Mouse (Mus musculus): ENCODE results near the gene Rbm44. TPM values are rescaled to one million over a fixed set of nuclear protein-coding genes. Genes with fewer than 3 reads are reported as not detected.

The Rbm44 gene
- total RNA-seq (2023): 1 to 10 TPM in 1 of 2 experiments, under 1 TPM in 1; 0.94 to 2.8 TPM

DNA sequence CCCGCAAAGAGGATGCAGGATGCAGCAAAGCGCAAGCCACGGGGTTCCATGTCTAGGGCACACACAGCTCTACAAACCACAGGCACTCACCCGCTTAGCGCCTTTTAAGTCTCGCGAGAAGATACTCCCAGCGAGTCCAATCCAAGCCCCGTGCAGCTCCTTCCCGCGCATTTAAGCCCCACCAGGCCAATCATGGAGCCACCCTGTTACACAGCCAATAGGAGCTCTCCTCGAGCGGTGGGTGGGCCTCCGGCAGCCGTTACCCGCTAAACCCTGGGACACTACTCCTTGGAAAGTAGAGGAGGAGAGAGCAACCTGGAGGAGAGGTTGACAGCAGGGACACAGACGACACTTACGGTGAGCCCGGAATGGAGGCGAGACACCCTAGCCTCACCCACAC lies at the start of gene Rbm44:
TSS of gene Rbm44 (plus strand) at position 277 of the 400 bp plus-strand sequence.

GRCm38 (mm10) chr1:91179533-91180173 lies 34.8 kb downstream of the Rbm44 start, which contains the start of gene Ramp1:
Gene Ramp1, plus strand, starts transcription at chr1:91179822.

Other genes starting within 250 kb of the Rbm44 start
- under 1 TPM in 1 of 2 experiments, not detected in 1; 0.07 TPM for gene Mlph, start 230.0 kb upstream of the Rbm44 start, total RNA-seq (2023)
- not detected for gene Prlh, start 192.0 kb upstream of the Rbm44 start, total RNA-seq (2023)
- not detected for gene Rab17, start 175.4 kb upstream of the Rbm44 start, total RNA-seq (2023)
- 100 to 1,000 TPM; 194 to 224 TPM for gene Lrrfip1, start 146.4 kb upstream of the Rbm44 start, total RNA-seq (2023)
- 10 to 100 TPM; 27.6 to 31.8 TPM for gene Ramp1, start 34.7 kb downstream of the Rbm44 start, total RNA-seq (2023)
- 10 to 100 TPM; 48.1 to 49.7 TPM for gene Ube2f, start 105.2 kb downstream of the Rbm44 start, total RNA-seq (2023)
- 10 to 100 TPM; 22.6 to 23.5 TPM for gene Scly, start 153.2 kb downstream of the Rbm44 start, total RNA-seq (2023)
- not detected for gene Espnl, start 177.0 kb downstream of the Rbm44 start, total RNA-seq (2023)
- gene Klhl30, start 205.9 kb downstream of the Rbm44 start, total RNA-seq (2023): under 1 TPM in 1 of 2 experiments, not detected in 1; 0.22 TPM
- under 1 TPM; 0.79 to 0.84 TPM for gene Erfe, start 221.3 kb downstream of the Rbm44 start, total RNA-seq (2023)

Data from neutrophil, adult 83 days (primary cell).